Mouse (Mus musculus) liver, embryonic 14.5 days (tissue): Measurements from ENCODE around the gene Terf2ip. TPM values are rescaled to one million over a fixed set of nuclear protein-coding genes. Genes with fewer than 3 reads are reported as not detected.

Source experiments
- ATAC-seq: fragments of 200-750 bp; cut with Nextera tagmentation; 2 replicates; pipeline ENCODE4 v1.8.0; 2017; ENCODE audit warnings: moderate number of reproducible peaks, mild to moderate bottlenecking, moderate library complexity; ENCODE audit not compliant: insufficient read depth
- DNase-seq, 3 experiments: peaks; one replicate each; pipeline ENCODE4 v3.0.0-alpha.2; 2012 to 2013; ENCODE audit warnings: low read depth in 3 of 3, low spot score in 3 of 3
- H3K27ac ChIP-seq: fragments of 300-500 bp; sonication (generic); 2 replicates; pipeline ENCODE4 v1.5.1; 2014; ENCODE audit warnings: moderate library complexity, mild to moderate bottlenecking, control low read depth, inconsistent platforms
- H3K27me3 ChIP-seq: fragments of 300-500 bp; sonication (generic); 2 replicates; pipeline ENCODE4 v1.6.1; 2014; ENCODE audit warnings: mild to moderate bottlenecking, low read length, moderate library complexity; ENCODE audit not compliant: control insufficient read depth, insufficient read depth
- H3K36me3 ChIP-seq: fragments of 300-500 bp; sonication (generic); replicated peaks from 2 replicates; pipeline ENCODE4 v1.6.1; 2014; ENCODE audit warnings: low read depth; ENCODE audit not compliant: control insufficient read depth, insufficient read depth
- H3K4me1 ChIP-seq, 2 experiments: fragments of 200-500 bp in 1 of 2; fragments of 300-500 bp in 1 of 2; sonication (generic) in 1 of 2; replicated peaks; 2 replicates each; pipeline ENCODE4 v1.6.1; 2012 to 2014; ENCODE audit warnings: antibody characterized with exemption in 1 of 2, inconsistent platforms in 1 of 2, low read length in 1 of 2; ENCODE audit not compliant: control insufficient read depth in 2 of 2, insufficient read depth in 2 of 2
- H3K4me2 ChIP-seq: fragments of 300-500 bp; sonication (generic); 2 replicates; pipeline ENCODE4 v1.6.1; 2014; ENCODE audit warnings: low read depth, mild to moderate bottlenecking, control low read depth, moderate library complexity
- H3K4me3 ChIP-seq, 2 experiments: fragments of 200-500 bp in 1 of 2; fragments of 300-500 bp in 1 of 2; sonication (generic) in 1 of 2; 2 replicates each; pipeline ENCODE4 v1.5.1; 2012 to 2014; ENCODE audit warnings: low read depth in 2 of 2, low read length in 2 of 2, mild to moderate bottlenecking in 2 of 2, control low read depth in 1 of 2, inconsistent platforms in 1 of 2, moderate library complexity in 1 of 2; ENCODE audit not compliant: insufficient read depth in 1 of 2
- H3K9ac ChIP-seq: fragments of 300-500 bp; sonication (generic); replicated peaks from 2 replicates; pipeline ENCODE4 v1.6.1; 2014; ENCODE audit warnings: mild to moderate bottlenecking, control low read depth, moderate library complexity
- H3K9me3 ChIP-seq: fragments of 300-500 bp; sonication (generic); 2 replicates; pipeline ENCODE4 v1.6.1; 2016; ENCODE audit warnings: low read length, mixed read lengths; ENCODE audit not compliant: control insufficient read depth
- CTCF ChIP-seq: IDR thresholded peaks from 2 replicates; pipeline ENCODE4 v1.5.1; 2016; ENCODE audit warnings: antibody characterized with exemption, low read depth, control low read depth
- EP300 ChIP-seq: IDR thresholded peaks from 2 replicates; pipeline ENCODE4 v1.6.1; 2016; ENCODE audit warnings: antibody characterized with exemption, low read depth
- WGBS: fragments of 180-500 bp; shearing (Covaris S2); extraction: QIAGEN DNeasy Blood & Tissue Kit; methylation state at CpG from one replicate; pipeline ENCODE4 v1.1.7; 2014; ENCODE audit not compliant: insufficient replicate concordance; 5-methylcytosine and 5-hydroxymethylcytosine counted together
- polyA plus RNA-seq, 2 experiments: library from polyadenylated mRNA; depleted of rRNA in 1 of 2; stranded (reverse) in 1 of 2; unstranded in 1 of 2; fragments of >200 nt; fragmentation: Nextera tagmentation in 1 of 2; extraction: Ambion mirVana in 1 of 2; gene quantifications; 2 replicates each; pipeline versions ENCODE4 v1.2.1 to v1.2.3; 2012 to 2014

Terf2ip gene
- polyA plus RNA-seq, 2 experiments = 3.2 to 3.9 TPM

GRCm38 (mm10) chr8:112045182-112045581 lies 34.0 kb downstream of the Terf2ip start:
- H3K27ac ChIP-seq = no peak overlapping the region
- no peaks in the 10 kb centered on the region for H3K36me3 ChIP-seq
- TF ChIP-seq CTCF (peak; percentile 57), EP300 (no peak)
- no peak overlapping the region for H3K4me2 ChIP-seq
- no peaks in the 10 kb centered on the region for H3K4me1 ChIP-seq
- DNase-seq = no peak
- ATAC-seq = no peak
- H3K27me3 ChIP-seq = no peaks in the 10 kb centered on the region
- no peak overlapping the region for H3K4me3 ChIP-seq
- no peak overlapping the region for H3K9ac ChIP-seq
- no peaks in the 10 kb centered on the region for H3K9me3 ChIP-seq
- 60% methylated on average over 5 of the region's 5 CpGs for WGBS

GRCm38 (mm10) chr8:112045896-112046295 lies 34.7 kb downstream of the Terf2ip start:
- no peak for ATAC-seq

GRCm38 (mm10) chr8:112048293-112048692 lies 37.1 kb downstream of the Terf2ip start:
- Histone ChIP-seq H3K9me3 (no peaks in the 10 kb centered on the region), H3K27me3 (no peaks in the 10 kb centered on the region), H3K9ac (no peak overlapping the region), H3K4me1 (no peaks in the 10 kb centered on the region), H3K4me2 (no peak overlapping the region), H3K4me3 (no peak overlapping the region), H3K27ac (no peak overlapping the region), H3K36me3 (no peaks in the 10 kb centered on the region)
- no peak for TF ChIP-seq EP300
- TF ChIP-seq CTCF = no peak
- DNase-seq (no peak), ATAC-seq (no peak)
- 59% methylated on average over 6 of the region's 6 CpGs for WGBS

More at GRCm38 (mm10) chr8:112045896-112046295, 34.7 kb downstream of the Terf2ip start:
- no peak for TF ChIP-seq EP300
- TF ChIP-seq CTCF = peak; percentile 90
- Histone ChIP-seq H3K27me3 (no peaks in the 10 kb centered on the region), H3K4me3 (no peak overlapping the region), H3K9me3 (no peaks in the 10 kb centered on the region), H3K4me2 (no peak overlapping the region), H3K4me1 (no peaks in the 10 kb centered on the region), H3K9ac (no peak overlapping the region), H3K36me3 (no peaks in the 10 kb centered on the region), H3K27ac (no peak overlapping the region)
- DNase-seq = peak; percentile 43 to 54 (median 50)
- 4% methylated on average over 7 of the region's 7 CpGs for WGBS

- 59% methylated on average over 6 of the region's 6 CpGs for WGBS
- H3K27ac ChIP-seq = no peak overlapping the region
Measured at GRCm38 (mm10) chr8:112049984-112050383, 38.8 kb downstream of the Terf2ip start.

GRCm38 (mm10) chr8:112051537-112051936 lies 40.3 kb downstream of the Terf2ip start:
- Histone ChIP-seq H3K27me3 (no peaks in the 10 kb centered on the region), H3K27ac (no peak overlapping the region), H3K9me3 (no peaks in the 10 kb centered on the region), H3K9ac (no peak overlapping the region), H3K4me1 (no peaks in the 10 kb centered on the region), H3K4me2 (no peak overlapping the region), H3K36me3 (no peaks in the 10 kb centered on the region), H3K4me3 (no peak overlapping the region)
- TF ChIP-seq EP300 = no peak
- TF ChIP-seq CTCF = no peak
- DNase-seq (no peak), ATAC-seq (no peak)
- 53% methylated on average over 9 of the region's 9 CpGs for WGBS

More at GRCm38 (mm10) chr8:112049984-112050383, 38.8 kb downstream of the Terf2ip start:
- Histone ChIP-seq H3K4me3 (no peak overlapping the region), H3K4me1 (no peaks in the 10 kb centered on the region), H3K27me3 (no peaks in the 10 kb centered on the region), H3K9ac (no peak overlapping the region), H3K36me3 (no peaks in the 10 kb centered on the region), H3K4me2 (no peak overlapping the region), H3K9me3 (no peaks in the 10 kb centered on the region)
- TF ChIP-seq EP300 (no peak), CTCF (peak; percentile 25; the same call in 1 of the 2 replicates)
- no peak for DNase-seq
- no peak for ATAC-seq
